Mouse (Mus musculus) testis, adult 2 months (tissue): ENCODE data around the gene Ptprcap. TPM values are rescaled to one million over a fixed set of nuclear protein-coding genes. Genes with fewer than 3 reads are reported as not detected.

Source experiments
- H3K27ac ChIP-seq: fragments of 200-500 bp; 2 replicates; pipeline ENCODE4 v1.5.1; 2012; ENCODE audit warnings: low read depth, low read length; ENCODE audit not compliant: control insufficient read depth, insufficient read depth
- H3K27me3 ChIP-seq: fragments of 200-500 bp; 2 replicates; pipeline ENCODE4 v1.6.1; 2012; ENCODE audit warnings: mild to moderate bottlenecking, low read length, moderate library complexity; ENCODE audit not compliant: control insufficient read depth, insufficient read depth
- H3K36me3 ChIP-seq: fragments of 200-500 bp; 2 replicates; pipeline ENCODE4 v1.6.1; 2012; ENCODE audit warnings: mild to moderate bottlenecking, low read length; ENCODE audit not compliant: control insufficient read depth, insufficient read depth
- H3K4me1 ChIP-seq: fragments of 200-500 bp; 2 replicates; pipeline ENCODE4 v1.6.1; 2012; ENCODE audit warnings: low read length; ENCODE audit not compliant: control insufficient read depth, insufficient read depth
- H3K4me3 ChIP-seq: fragments of 200-500 bp; 2 replicates; pipeline ENCODE4 v1.5.1; 2012; ENCODE audit warnings: low read depth, mild to moderate bottlenecking, low read length, moderate library complexity, mixed read lengths; ENCODE audit not compliant: control insufficient read depth
- CTCF ChIP-seq: fragments of 200-500 bp; IDR thresholded peaks from 2 replicates; pipeline ENCODE4 v1.5.1; 2012; ENCODE audit warnings: low read depth, mild to moderate bottlenecking, inconsistent platforms, low read length, moderate library complexity; ENCODE audit not compliant: control insufficient read depth, insufficient read depth, insufficient replicate concordance
- POLR2A ChIP-seq: fragments of 200-500 bp; IDR thresholded peaks from 2 replicates; pipeline ENCODE4 v1.6.1; 2012; ENCODE audit warnings: low read depth, mild to moderate bottlenecking, inconsistent platforms, low read length, moderate library complexity; ENCODE audit not compliant: control insufficient read depth
- polyA plus RNA-seq: library from polyadenylated mRNA; depleted of rRNA; stranded (reverse); fragments of >200 nt; gene quantifications from 2 replicates; pipeline ENCODE4 v1.2.3, GENCODE M21; 2012

Gene Ptprcap
- polyA plus RNA-seq, 1 experiment = 0.65 TPM

- peaks cover 17% of the 10 kb centered on the region for H3K4me1 ChIP-seq
- no peaks in the 10 kb centered on the region for H3K36me3 ChIP-seq
- H3K4me3 ChIP-seq = peak overlapping the region; percentile 85; the same call in 1 of the 2 replicates
- H3K27me3 ChIP-seq = no peaks in the 10 kb centered on the region
- no peak for TF ChIP-seq CTCF
- no peak for TF ChIP-seq POLR2A
- no peak overlapping the region for H3K27ac ChIP-seq
Measured at GRCm38 (mm10) chr19:4149283-4149682, 4.1 kb upstream of the Ptprcap start.

- no peak for TF ChIP-seq POLR2A
- TF ChIP-seq CTCF = no peak
- Histone ChIP-seq H3K4me3 (no peak overlapping the region), H3K27me3 (no peaks in the 10 kb centered on the region), H3K36me3 (no peaks in the 10 kb centered on the region), H3K27ac (peak overlapping the region; percentile 19; the same call in 1 of the 2 replicates), H3K4me1 (peaks cover 17% of the 10 kb centered on the region)
Measured at GRCm38 (mm10) chr19:4149764-4150461, 3.5 kb upstream of the Ptprcap start.

GRCm38 (mm10) chr19:4150567-4151487 lies 2.6 kb upstream of the Ptprcap start:
- Histone ChIP-seq H3K27me3 (no peaks in the 10 kb centered on the region), H3K4me1 (peaks cover 17% of the 10 kb centered on the region), H3K27ac (peak overlapping the region; percentile 19; the same call in 1 of the 2 replicates), H3K4me3 (no peak overlapping the region), H3K36me3 (no peaks in the 10 kb centered on the region)
- no peak for TF ChIP-seq CTCF

GRCm38 (mm10) chr19:4151488-4151860 lies 1.9 kb upstream of the Ptprcap start:
- TF ChIP-seq POLR2A (no peak), CTCF (no peak)
- no peak overlapping the region for H3K27ac ChIP-seq
- no peaks in the 10 kb centered on the region for H3K27me3 ChIP-seq
- H3K36me3 ChIP-seq = no peaks in the 10 kb centered on the region
- H3K4me1 ChIP-seq = peaks cover 17% of the 10 kb centered on the region
- H3K4me3 ChIP-seq = no peak overlapping the region

GRCm38 (mm10) chr19:4151898-4152297 lies 1.5 kb upstream of the Ptprcap start:
- Histone ChIP-seq H3K27ac (no peak overlapping the region), H3K27me3 (no peaks in the 10 kb centered on the region), H3K4me1 (peaks cover 17% of the 10 kb centered on the region), H3K36me3 (no peaks in the 10 kb centered on the region), H3K4me3 (no peak overlapping the region)
- no peak for TF ChIP-seq CTCF
- no peak for TF ChIP-seq POLR2A

DNA sequence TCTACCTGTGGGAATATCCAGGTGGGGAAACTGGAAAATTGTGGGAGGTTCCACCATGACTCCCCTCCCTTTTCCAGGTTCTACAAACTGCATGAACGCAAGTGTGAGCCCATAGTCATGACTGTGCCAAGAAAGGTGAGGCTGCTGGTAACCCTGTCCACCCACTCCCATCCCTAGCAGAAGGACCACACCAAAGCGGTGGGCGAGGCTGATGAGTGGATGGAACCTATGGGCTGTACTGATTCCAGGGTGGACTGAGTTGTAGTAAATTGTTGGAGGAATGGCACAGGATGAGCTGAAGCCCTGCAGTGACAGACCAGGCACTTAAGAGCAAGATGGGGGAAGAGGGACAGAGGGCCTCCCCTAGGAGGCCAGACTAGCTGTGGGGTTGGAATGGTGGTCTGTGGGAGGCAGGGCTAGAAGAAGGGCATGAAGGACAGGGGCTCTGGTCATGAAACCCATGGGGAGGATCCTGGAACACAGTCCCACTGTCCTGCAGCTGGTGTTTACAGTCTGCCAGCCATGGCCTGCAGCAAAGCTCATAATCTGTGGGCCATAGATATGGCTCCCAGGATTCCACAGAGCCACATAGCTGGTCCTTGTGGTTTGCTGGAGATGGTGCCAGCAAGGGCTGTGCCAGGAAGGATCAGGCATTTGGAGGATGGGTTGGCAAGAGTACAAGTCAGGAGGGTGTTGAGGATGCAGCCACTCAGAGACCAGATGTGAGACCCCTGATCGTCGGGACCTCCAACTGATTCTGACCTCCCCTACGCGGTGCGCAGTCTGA lies 766 bp upstream of the Ptprcap start:
- no peak overlapping the region for H3K4me3 ChIP-seq
- H3K27me3 ChIP-seq = no peaks in the 10 kb centered on the region
- no peak overlapping the region for H3K27ac ChIP-seq
- TF ChIP-seq CTCF (no peak), POLR2A (no peak)
- H3K4me1 ChIP-seq = peaks cover 10% of the 10 kb centered on the region
- no peaks in the 10 kb centered on the region for H3K36me3 ChIP-seq
